Mouse (Mus musculus) heart, embryonic 11.5 days (tissue): ENCODE measurements at regions not wholly inside any gene's neighbourhood (a gene's known extent, or its start where the extent isn't known, plus 50 kb on each side); places are given as distances from the start of the nearest gene placed in this dataset.

Source experiments
- ATAC-seq: fragments of 200-750 bp; cut with Nextera tagmentation; replicated peaks from 2 replicates; pipeline ENCODE4 v1.8.0; 2017; ENCODE audit warnings: moderate library complexity; ENCODE audit not compliant: insufficient number of reproducible peaks, low FRiP score, low TSS enrichment
- H3K27ac ChIP-seq: fragments of 300-500 bp; sonication (generic); 2 replicates; pipeline ENCODE4 v1.5.1; 2014; ENCODE audit warnings: mild to moderate bottlenecking, low read depth, low read length
- H3K27me3 ChIP-seq: fragments of 300-500 bp; sonication (generic); 2 replicates; pipeline ENCODE4 v1.6.1; 2014; ENCODE audit warnings: mild to moderate bottlenecking, low read length, mixed read lengths; ENCODE audit not compliant: control insufficient read depth, insufficient read depth
- H3K36me3 ChIP-seq: fragments of 300-500 bp; sonication (generic); 2 replicates; pipeline ENCODE4 v1.6.1; 2014; ENCODE audit warnings: mild to moderate bottlenecking, low read length, moderate library complexity, mixed read lengths; ENCODE audit not compliant: control insufficient read depth, insufficient read depth
- H3K4me1 ChIP-seq: fragments of 300-500 bp; sonication (generic); 2 replicates; pipeline ENCODE4 v1.6.1; 2014; ENCODE audit warnings: low read length; ENCODE audit not compliant: control insufficient read depth, insufficient read depth
- H3K4me2 ChIP-seq: fragments of 300-500 bp; sonication (generic); 2 replicates; pipeline ENCODE4 v1.6.1; 2014; ENCODE audit warnings: mild to moderate bottlenecking, moderate library complexity
- H3K4me3 ChIP-seq: fragments of 300-500 bp; sonication (generic); 2 replicates; pipeline ENCODE4 v1.5.1; 2014; ENCODE audit warnings: low read depth, low read length
- H3K9ac ChIP-seq: fragments of 300-500 bp; sonication (generic); 2 replicates; pipeline ENCODE4 v1.6.1; 2014; ENCODE audit warnings: mild to moderate bottlenecking, low read depth, low read length, moderate library complexity
- H3K9me3 ChIP-seq: fragments of 300-500 bp; sonication (generic); replicated peaks from 2 replicates; pipeline ENCODE4 v1.6.1; 2016; ENCODE audit warnings: low read length; ENCODE audit not compliant: control insufficient read depth
- WGBS: fragments of 180-500 bp; shearing (Covaris S2); extraction: QIAGEN DNeasy Blood & Tissue Kit; methylation state at CpG from one replicate; pipeline ENCODE4 v1.1.7; 2014; ENCODE audit not compliant: insufficient replicate concordance; 5-methylcytosine and 5-hydroxymethylcytosine counted together

DNA sequence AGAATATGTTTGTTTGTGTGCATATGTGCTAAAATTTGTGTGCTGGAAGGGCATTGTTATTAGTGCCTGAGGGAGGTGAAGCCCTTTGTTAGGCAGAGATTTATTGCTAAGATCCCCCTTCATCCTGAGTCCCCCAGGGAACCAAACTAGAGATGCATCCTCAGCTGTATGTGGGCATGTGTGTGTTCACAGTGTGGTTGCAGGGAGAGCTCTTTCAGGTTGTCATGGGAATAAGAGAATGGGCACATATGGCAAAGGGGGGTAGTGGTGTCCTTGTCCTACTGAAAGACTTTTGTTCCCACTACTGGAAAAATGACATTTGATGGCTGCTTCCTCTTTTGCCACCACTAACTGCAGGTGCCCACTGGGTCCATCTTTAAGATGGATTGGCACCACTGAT is 320.4 kb upstream of the Cxcr4 start:
- no peaks in the 10 kb centered on the region for H3K36me3 ChIP-seq
- H3K4me1 ChIP-seq: no peaks in the 10 kb centered on the region
- H3K27ac ChIP-seq: no peak overlapping the region
- no peaks in the 10 kb centered on the region for H3K9me3 ChIP-seq
- no peak overlapping the region for H3K4me3 ChIP-seq
- H3K9ac ChIP-seq: no peak overlapping the region
- no peak for ATAC-seq
- H3K27me3 ChIP-seq: no peaks in the 10 kb centered on the region
- no peak overlapping the region for H3K4me2 ChIP-seq

DNA sequence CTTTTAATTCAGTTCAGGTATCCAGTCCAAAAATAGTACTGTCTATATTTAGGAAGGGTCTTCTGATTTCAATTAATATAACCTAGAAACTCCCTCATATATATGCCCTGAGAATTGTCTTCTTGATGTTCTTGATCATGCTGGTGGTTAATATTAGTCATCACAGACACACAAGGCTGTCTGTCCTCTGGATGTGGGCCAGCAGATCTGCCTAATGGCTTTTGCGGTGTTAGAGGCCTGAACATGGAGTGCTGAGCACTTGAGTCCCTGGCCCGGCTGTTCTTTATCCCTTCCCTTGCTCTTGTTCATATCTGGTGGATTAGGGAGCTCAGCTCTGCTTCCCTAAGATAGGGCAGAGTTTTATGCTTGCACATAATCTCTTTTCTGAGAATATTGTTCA is 315.5 kb upstream of the Cxcr4 start:
- no peak for ATAC-seq
- 57% methylated on average over 2 of the region's 2 CpGs for WGBS
- Histone ChIP-seq H3K36me3 (no peaks in the 10 kb centered on the region), H3K4me3 (no peak overlapping the region), H3K27me3 (no peaks in the 10 kb centered on the region), H3K4me2 (no peak overlapping the region), H3K27ac (no peak overlapping the region), H3K9ac (no peak overlapping the region), H3K9me3 (no peaks in the 10 kb centered on the region), H3K4me1 (no peaks in the 10 kb centered on the region)

DNA sequence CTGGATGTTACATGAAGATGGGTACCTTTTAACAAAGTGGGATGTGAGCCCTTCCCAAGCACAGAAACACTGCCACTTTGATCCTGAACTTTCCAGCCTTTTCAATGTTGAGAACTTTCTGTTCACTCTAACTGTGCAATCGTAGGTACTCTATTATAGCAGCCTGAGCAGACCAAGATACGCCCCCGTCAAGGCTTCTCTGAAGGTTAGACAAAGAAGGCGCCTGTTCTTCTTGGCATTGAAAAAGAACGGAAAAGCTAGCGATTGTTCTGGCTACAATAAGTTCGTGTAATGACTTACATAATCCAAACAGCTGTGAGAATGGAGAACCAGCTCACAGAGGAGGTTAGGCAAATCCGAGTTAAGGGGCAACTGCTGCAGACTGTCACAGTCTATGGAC is 305.9 kb upstream of the Cxcr4 start:
- Histone ChIP-seq H3K4me1 (no peaks in the 10 kb centered on the region), H3K4me2 (no peak overlapping the region), H3K27me3 (no peaks in the 10 kb centered on the region), H3K9me3 (no peaks in the 10 kb centered on the region), H3K4me3 (no peak overlapping the region), H3K9ac (no peak overlapping the region), H3K27ac (no peak overlapping the region), H3K36me3 (no peaks in the 10 kb centered on the region)
- ATAC-seq: no peak
- 80% methylated on average over 8 of the region's 8 CpGs for WGBS

DNA sequence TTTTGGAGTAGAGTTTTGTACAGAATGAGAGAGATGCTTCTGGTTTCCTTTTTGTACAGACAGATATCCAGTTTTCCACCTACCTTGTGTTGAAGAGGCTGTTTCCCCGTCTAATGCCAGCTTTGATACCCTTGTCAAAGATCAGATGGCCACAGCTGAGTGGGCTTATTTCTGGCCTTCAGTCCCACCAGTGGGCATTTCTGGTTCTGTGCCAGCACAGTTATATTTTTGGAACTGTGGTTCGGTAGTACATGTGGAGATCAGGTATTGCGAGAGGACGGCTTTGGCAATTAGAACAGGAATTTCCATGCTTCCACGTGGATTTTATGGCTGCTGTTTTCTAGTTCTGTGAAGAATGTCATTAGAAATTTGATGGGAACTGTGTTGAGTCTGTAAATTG is 302.5 kb upstream of the Cxcr4 start:
- no peaks in the 10 kb centered on the region for H3K36me3 ChIP-seq
- 78% methylated on average over 5 of the region's 5 CpGs for WGBS
- no peak overlapping the region for H3K4me3 ChIP-seq
- no peaks in the 10 kb centered on the region for H3K4me1 ChIP-seq
- no peak overlapping the region for H3K4me2 ChIP-seq
- no peaks in the 10 kb centered on the region for H3K9me3 ChIP-seq
- no peaks in the 10 kb centered on the region for H3K27me3 ChIP-seq
- ATAC-seq: no peak
- H3K27ac ChIP-seq: no peak overlapping the region
- H3K9ac ChIP-seq: no peak overlapping the region

DNA sequence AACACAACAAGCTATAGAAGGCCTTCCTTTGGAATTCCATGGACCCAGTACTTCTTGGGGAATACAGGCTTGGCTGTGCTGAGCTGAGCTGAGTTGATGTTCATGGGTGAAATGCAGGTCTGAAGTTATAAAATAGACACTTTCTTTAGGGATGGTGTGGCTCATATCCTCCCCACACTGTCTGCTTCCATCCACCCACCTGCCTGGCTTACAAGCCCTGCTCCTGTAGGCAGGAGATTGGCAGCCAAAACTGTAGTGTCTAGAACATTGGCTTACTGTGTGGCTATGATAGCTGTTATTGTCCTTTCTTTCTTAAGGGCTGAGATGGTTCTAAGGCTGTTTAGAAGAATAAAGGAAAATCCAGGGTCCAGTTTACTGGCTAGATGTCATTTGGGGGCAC is 286.2 kb upstream of the Cxcr4 start:
- Histone ChIP-seq H3K27ac (no peak overlapping the region), H3K4me2 (no peak overlapping the region), H3K9me3 (no peaks in the 10 kb centered on the region), H3K9ac (no peak overlapping the region), H3K36me3 (no peaks in the 10 kb centered on the region), H3K4me1 (no peaks in the 10 kb centered on the region), H3K27me3 (no peaks in the 10 kb centered on the region), H3K4me3 (no peak overlapping the region)
- ATAC-seq: no peak

DNA sequence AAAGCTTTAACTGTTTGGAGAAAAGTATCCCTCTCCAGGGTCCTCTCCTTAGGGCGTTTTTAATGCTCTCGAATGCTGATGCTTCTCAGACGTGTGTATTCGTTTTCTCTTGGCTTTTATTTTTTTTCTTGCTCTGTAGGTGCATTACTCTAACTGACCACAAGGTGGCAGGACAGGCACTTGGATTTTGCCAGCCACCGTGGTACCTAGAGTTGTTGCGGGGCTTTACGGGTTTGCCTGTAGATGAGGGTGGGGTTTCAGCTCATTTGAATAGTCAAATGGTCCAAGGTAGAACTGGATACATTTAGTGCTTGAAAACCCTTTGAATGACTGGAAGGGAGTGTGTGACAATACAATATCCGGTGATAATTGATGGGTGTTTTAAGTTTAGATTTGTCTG is 283.2 kb upstream of the Cxcr4 start:
- no peak for ATAC-seq
- H3K36me3 ChIP-seq: no peaks in the 10 kb centered on the region
- no peak overlapping the region for H3K4me2 ChIP-seq
- no peaks in the 10 kb centered on the region for H3K9me3 ChIP-seq
- H3K27ac ChIP-seq: no peak overlapping the region
- WGBS: 11% methylated on average over 8 of the region's 8 CpGs
- no peaks in the 10 kb centered on the region for H3K27me3 ChIP-seq
- H3K4me3 ChIP-seq: no peak overlapping the region
- no peaks in the 10 kb centered on the region for H3K4me1 ChIP-seq
- H3K9ac ChIP-seq: no peak overlapping the region

DNA sequence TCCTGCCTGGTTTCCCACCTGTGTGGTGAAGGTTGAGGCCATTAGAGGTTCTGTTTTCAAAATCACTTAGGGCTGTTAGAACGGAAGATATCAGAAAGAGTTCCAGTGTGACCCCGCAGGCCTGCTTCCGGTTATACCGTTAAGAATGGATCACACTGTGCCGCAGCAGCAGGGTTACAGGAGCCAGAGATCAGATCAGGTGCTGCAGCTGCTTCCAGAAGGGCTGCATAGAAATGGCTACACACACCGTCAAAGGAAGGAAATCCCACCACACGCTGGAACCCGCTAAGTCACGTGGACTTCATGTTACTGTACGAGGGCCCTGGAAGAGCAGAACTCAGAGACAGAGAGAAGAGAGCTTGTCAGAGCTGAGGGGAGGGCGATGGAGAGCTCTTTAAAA is 282.1 kb upstream of the Cxcr4 start:
- Histone ChIP-seq H3K27me3 (no peaks in the 10 kb centered on the region), H3K36me3 (no peaks in the 10 kb centered on the region), H3K4me2 (no peak overlapping the region), H3K4me3 (no peak overlapping the region), H3K4me1 (no peaks in the 10 kb centered on the region), H3K27ac (no peak overlapping the region), H3K9me3 (no peaks in the 10 kb centered on the region), H3K9ac (no peak overlapping the region)
- ATAC-seq: no peak
- WGBS: 79% methylated on average over 11 of the region's 11 CpGs

DNA sequence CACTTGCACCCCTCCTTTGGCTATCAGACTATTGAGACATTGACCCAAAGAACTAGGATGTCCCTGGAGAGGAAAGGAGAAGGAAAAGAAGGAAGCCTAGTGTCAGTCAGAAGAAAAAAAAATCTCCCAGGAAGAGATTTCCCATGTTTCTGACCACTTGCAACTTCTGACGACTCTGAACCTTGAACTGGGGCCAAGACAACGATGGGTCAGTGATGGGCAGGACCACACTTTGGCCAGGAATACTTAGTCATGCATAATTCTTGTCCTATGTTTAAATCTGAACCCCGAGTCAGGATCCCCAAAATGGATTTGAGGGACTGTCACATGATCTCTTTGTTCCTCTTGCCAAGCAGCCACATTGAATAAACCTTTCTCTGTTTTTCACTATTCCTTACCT is 276.7 kb upstream of the Cxcr4 start:
- H3K4me1 ChIP-seq: no peaks in the 10 kb centered on the region
- no peaks in the 10 kb centered on the region for H3K9me3 ChIP-seq
- WGBS: 73% methylated on average over 3 of the region's 3 CpGs
- ATAC-seq: no peak
- no peak overlapping the region for H3K4me2 ChIP-seq
- no peaks in the 10 kb centered on the region for H3K36me3 ChIP-seq
- no peak overlapping the region for H3K4me3 ChIP-seq
- no peak overlapping the region for H3K9ac ChIP-seq
- no peak overlapping the region for H3K27ac ChIP-seq
- H3K27me3 ChIP-seq: no peaks in the 10 kb centered on the region

DNA sequence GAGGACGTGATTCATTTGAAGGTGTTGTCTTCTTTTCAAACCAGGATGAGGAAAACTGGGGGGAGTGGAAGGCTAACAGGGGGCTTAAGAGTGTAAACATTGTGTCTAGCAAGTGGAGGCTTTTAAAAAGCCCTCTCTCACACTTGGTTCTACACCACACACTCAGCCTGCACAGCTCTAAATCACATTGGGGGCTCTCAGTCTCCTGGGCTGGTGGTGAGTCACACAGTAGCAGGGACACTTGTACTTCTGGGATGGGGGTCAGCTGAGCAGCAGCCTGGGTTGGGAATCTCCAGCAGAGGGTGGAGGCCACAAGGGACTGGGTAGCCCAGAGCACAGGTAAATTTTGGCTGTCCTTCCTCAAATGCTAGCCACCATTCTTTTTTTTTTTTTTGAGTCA is 268.4 kb upstream of the Cxcr4 start:
- Histone ChIP-seq H3K9me3 (no peaks in the 10 kb centered on the region), H3K4me1 (no peaks in the 10 kb centered on the region), H3K36me3 (no peaks in the 10 kb centered on the region), H3K9ac (no peak overlapping the region), H3K4me2 (no peak overlapping the region), H3K27me3 (no peaks in the 10 kb centered on the region; the same call in 1 of the 2 replicates), H3K4me3 (no peak overlapping the region), H3K27ac (no peak overlapping the region)
- 26% methylated on average over 1 of the region's 1 CpGs for whole genome bisulfite sequencing
- no peak for ATAC-seq
